Mouse (Mus musculus): ENCODE results near the gene Cog2. TPM values are rescaled to one million over a fixed set of nuclear protein-coding genes. Genes with fewer than 3 reads are reported as not detected.

Gene Cog2
- polyA plus RNA-seq, 1 experiment: 27.6 TPM

DNA sequence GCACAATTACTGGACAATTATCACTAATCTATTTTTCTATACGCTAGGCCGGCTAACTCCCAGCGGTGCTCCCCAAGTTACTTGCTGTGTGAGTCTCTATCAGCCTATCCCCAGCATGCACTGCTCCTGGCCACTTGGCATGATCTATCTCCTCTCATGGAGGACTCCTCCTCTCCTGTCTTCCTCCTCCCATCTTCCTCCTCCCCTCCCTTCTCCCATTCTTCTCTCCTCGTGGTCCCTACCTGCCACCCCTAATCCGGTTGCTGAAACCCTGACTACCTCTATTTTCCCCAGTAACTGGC is 20.7 kb upstream of the Cog2 start:
- no peaks in the 10 kb centered on the region for H3K36me3 ChIP-seq (ENCODE audit: control insufficient read depth, insufficient read depth)
- no peak for TF ChIP-seq MYOD1 (IDR thresholded peaks at IDR 0.05; ENCODE audit: control insufficient read depth, insufficient read length, low read depth)
- H3K79me2 ChIP-seq (ENCODE audit: control insufficient read depth, insufficient read depth): no peaks in the 10 kb centered on the region
- H3K79me3 ChIP-seq (ENCODE audit: low read depth): no peaks in the 10 kb centered on the region
- H3ac ChIP-seq (ENCODE audit: control insufficient read depth, insufficient read length, low read depth): no peak overlapping the region
- H3K4me3 ChIP-seq (ENCODE audit: insufficient read depth, poor library complexity, severe bottlenecking): no peak overlapping the region
- no peaks in the 10 kb centered on the region for H3K27me3 ChIP-seq (ENCODE audit: control insufficient read depth, insufficient read depth, insufficient read length)

GRCm38 (mm10) chr8:124505626-124506025 is 14.9 kb upstream of the Cog2 start:
- Histone ChIP-seq H3ac (ENCODE audit: control insufficient read depth, insufficient read length, low read depth) (no peak overlapping the region), H3K79me2 (ENCODE audit: control insufficient read depth, insufficient read depth) (no peaks in the 10 kb centered on the region), H3K27me3 (ENCODE audit: control insufficient read depth, insufficient read depth, insufficient read length) (peaks cover 12% of the 10 kb centered on the region), H3K4me3 (ENCODE audit: insufficient read depth, poor library complexity, severe bottlenecking) (no peak overlapping the region), H3K79me3 (ENCODE audit: low read depth) (no peaks in the 10 kb centered on the region), H3K36me3 (ENCODE audit: control insufficient read depth, insufficient read depth) (no peaks in the 10 kb centered on the region)
- TF ChIP-seq FOSL1 (IDR thresholded peaks at IDR 0.05; ENCODE audit: insufficient read depth, low read length, poor library complexity, severe bottlenecking) (no peak), MYOD1 (IDR thresholded peaks at IDR 0.05; ENCODE audit: control insufficient read depth, insufficient read length, low read depth) (no peak), MAX (IDR thresholded peaks at IDR 0.05) (no peak), MYOG (IDR thresholded peaks at IDR 0.05; ENCODE audit: control insufficient read depth, extremely low read depth, insufficient read length) (no peak), USF1 (IDR thresholded peaks at IDR 0.05; ENCODE audit: low read depth) (no peak), CEBPB (IDR thresholded peaks at IDR 0.05; ENCODE audit: low read depth) (no peak), CTCF (IDR thresholded peaks at IDR 0.05; ENCODE audit: control insufficient read depth, insufficient read depth, insufficient read length) (no peak)

DNA sequence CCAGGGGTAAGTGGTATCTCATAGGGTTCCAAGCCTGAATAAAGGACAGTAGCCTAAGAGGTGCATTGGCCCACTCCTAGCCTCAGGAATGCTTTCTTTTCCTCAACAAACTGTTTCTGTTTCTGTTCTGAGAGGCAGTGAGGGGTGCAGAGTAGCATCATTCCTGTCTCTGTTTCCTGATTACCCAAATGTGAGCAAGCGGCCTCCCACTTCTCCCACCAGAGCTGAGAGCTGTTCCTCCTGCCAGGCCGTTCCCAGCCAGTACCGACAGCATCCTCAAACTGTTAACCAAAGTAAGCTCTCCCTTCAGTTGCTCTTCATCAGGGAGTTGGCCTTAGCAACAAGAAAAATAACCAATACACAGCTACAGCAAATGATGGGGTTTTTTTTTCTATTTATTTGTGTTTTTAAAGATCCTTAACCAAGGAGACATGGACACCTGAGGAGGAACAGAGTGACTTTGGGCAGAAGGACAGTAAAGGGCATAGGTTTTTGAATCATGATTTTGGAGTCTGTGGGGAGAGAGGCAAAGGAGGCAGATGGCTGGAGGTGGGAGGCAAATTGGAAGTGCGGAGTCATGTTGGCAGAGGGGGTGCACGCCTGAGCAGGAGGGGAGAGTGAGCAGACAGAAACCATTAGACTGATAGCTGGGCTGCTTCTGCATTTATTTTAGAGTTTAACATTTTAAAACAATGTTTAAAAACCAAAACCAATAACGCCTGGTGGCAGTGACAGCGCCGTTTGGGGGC is 12.8 kb upstream of the Cog2 start:
- no peaks in the 10 kb centered on the region for H3K79me2 ChIP-seq (ENCODE audit: control insufficient read depth, insufficient read depth)

GRCm38 (mm10) chr8:124508321-124508695 is 12.3 kb upstream of the Cog2 start:
- no peak for TF ChIP-seq MAX (IDR thresholded peaks at IDR 0.05)
- no peak for TF ChIP-seq MYOD1 (IDR thresholded peaks at IDR 0.05; ENCODE audit: control insufficient read depth, insufficient read length, low read depth)
- no peak for TF ChIP-seq FOSL1 (IDR thresholded peaks at IDR 0.05; ENCODE audit: insufficient read depth, low read length, poor library complexity, severe bottlenecking)
- no peak for TF ChIP-seq CTCF (IDR thresholded peaks at IDR 0.05; ENCODE audit: control insufficient read depth, insufficient read depth, insufficient read length)
- no peak for TF ChIP-seq USF1 (IDR thresholded peaks at IDR 0.05; ENCODE audit: low read depth)
- TF ChIP-seq MYOG (IDR thresholded peaks at IDR 0.05; ENCODE audit: control insufficient read depth, extremely low read depth, insufficient read length): no peak
- no peak for TF ChIP-seq CEBPB (IDR thresholded peaks at IDR 0.05; ENCODE audit: low read depth)
- Histone ChIP-seq H3K36me3 (ENCODE audit: control insufficient read depth, insufficient read depth) (no peaks in the 10 kb centered on the region), H3K79me2 (ENCODE audit: control insufficient read depth, insufficient read depth) (no peaks in the 10 kb centered on the region), H3K27me3 (ENCODE audit: control insufficient read depth, insufficient read depth, insufficient read length) (peaks cover 18% of the 10 kb centered on the region), H3K79me3 (ENCODE audit: low read depth) (no peaks in the 10 kb centered on the region), H3ac (ENCODE audit: control insufficient read depth, insufficient read length, low read depth) (no peak overlapping the region), H3K4me3 (ENCODE audit: insufficient read depth, poor library complexity, severe bottlenecking) (no peak overlapping the region)

More for the DNA sequence above, 12.8 kb upstream of the Cog2 start:
- TF ChIP-seq MYOG (IDR thresholded peaks at IDR 0.05; ENCODE audit: control insufficient read depth, extremely low read depth, insufficient read length) (no peak), MYOD1 (IDR thresholded peaks at IDR 0.05; ENCODE audit: control insufficient read depth, insufficient read length, low read depth) (no peak), CTCF (IDR thresholded peaks at IDR 0.05; ENCODE audit: control insufficient read depth, insufficient read depth, insufficient read length) (no peak), CEBPB (IDR thresholded peaks at IDR 0.05; ENCODE audit: low read depth) (no peak), USF1 (IDR thresholded peaks at IDR 0.05; ENCODE audit: low read depth) (no peak), MAX (IDR thresholded peaks at IDR 0.05) (no peak), FOSL1 (IDR thresholded peaks at IDR 0.05; ENCODE audit: insufficient read depth, low read length, poor library complexity, severe bottlenecking) (no peak)
- Histone ChIP-seq H3K36me3 (ENCODE audit: control insufficient read depth, insufficient read depth) (no peaks in the 10 kb centered on the region), H3ac (ENCODE audit: control insufficient read depth, insufficient read length, low read depth) (no peak overlapping the region), H3K4me3 (ENCODE audit: insufficient read depth, poor library complexity, severe bottlenecking) (no peak overlapping the region), H3K79me3 (ENCODE audit: low read depth) (no peaks in the 10 kb centered on the region), H3K27me3 (ENCODE audit: control insufficient read depth, insufficient read depth, insufficient read length) (peaks cover 18% of the 10 kb centered on the region)

GRCm38 (mm10) chr8:124509156-124509555 is 11.4 kb upstream of the Cog2 start:
- H3K79me3 ChIP-seq (ENCODE audit: low read depth): no peaks in the 10 kb centered on the region

GRCm38 (mm10) chr8:124516039-124516438 is 4.5 kb upstream of the Cog2 start:
- Histone ChIP-seq H3K79me3 (ENCODE audit: low read depth) (peaks cover 1% of the 10 kb centered on the region), H3K36me3 (ENCODE audit: control insufficient read depth, insufficient read depth) (no peaks in the 10 kb centered on the region), H3K27me3 (ENCODE audit: control insufficient read depth, insufficient read depth, insufficient read length) (peaks cover 7% of the 10 kb centered on the region), H3K79me2 (ENCODE audit: control insufficient read depth, insufficient read depth) (peaks cover 2% of the 10 kb centered on the region), H3ac (ENCODE audit: control insufficient read depth, insufficient read length, low read depth) (no peak overlapping the region), H3K4me3 (ENCODE audit: insufficient read depth, poor library complexity, severe bottlenecking) (no peak overlapping the region)
- TF ChIP-seq MAX (IDR thresholded peaks at IDR 0.05) (no peak), USF1 (IDR thresholded peaks at IDR 0.05; ENCODE audit: low read depth) (no peak), MYOG (IDR thresholded peaks at IDR 0.05; ENCODE audit: control insufficient read depth, extremely low read depth, insufficient read length) (no peak)

More at GRCm38 (mm10) chr8:124509156-124509555, 11.4 kb upstream of the Cog2 start:
- H3K4me3 ChIP-seq (ENCODE audit: insufficient read depth, poor library complexity, severe bottlenecking): no peak overlapping the region
- no peak overlapping the region for H3ac ChIP-seq (ENCODE audit: control insufficient read depth, insufficient read length, low read depth)
- no peaks in the 10 kb centered on the region for H3K36me3 ChIP-seq (ENCODE audit: control insufficient read depth, insufficient read depth)
- H3K27me3 ChIP-seq (ENCODE audit: control insufficient read depth, insufficient read depth, insufficient read length): peaks cover 18% of the 10 kb centered on the region
- TF ChIP-seq MAX (IDR thresholded peaks at IDR 0.05) (no peak), CTCF (IDR thresholded peaks at IDR 0.05; ENCODE audit: control insufficient read depth, insufficient read depth, insufficient read length) (no peak), CEBPB (IDR thresholded peaks at IDR 0.05; ENCODE audit: low read depth) (no peak), MYOG (IDR thresholded peaks at IDR 0.05; ENCODE audit: control insufficient read depth, extremely low read depth, insufficient read length) (no peak), MYOD1 (IDR thresholded peaks at IDR 0.05; ENCODE audit: control insufficient read depth, insufficient read length, low read depth) (no peak), USF1 (IDR thresholded peaks at IDR 0.05; ENCODE audit: low read depth) (no peak), FOSL1 (IDR thresholded peaks at IDR 0.05; ENCODE audit: insufficient read depth, low read length, poor library complexity, severe bottlenecking) (no peak)
- no peaks in the 10 kb centered on the region for H3K79me2 ChIP-seq (ENCODE audit: control insufficient read depth, insufficient read depth)
